Mouse (Mus musculus): ENCODE data around the gene Tnfsf10. TPM values are rescaled to one million over a fixed set of nuclear protein-coding genes. Genes with fewer than 3 reads are reported as not detected.

Tnfsf10 gene
- polyA plus RNA-seq, 1 experiment from 2014 or later: 3.0 TPM

DNA sequence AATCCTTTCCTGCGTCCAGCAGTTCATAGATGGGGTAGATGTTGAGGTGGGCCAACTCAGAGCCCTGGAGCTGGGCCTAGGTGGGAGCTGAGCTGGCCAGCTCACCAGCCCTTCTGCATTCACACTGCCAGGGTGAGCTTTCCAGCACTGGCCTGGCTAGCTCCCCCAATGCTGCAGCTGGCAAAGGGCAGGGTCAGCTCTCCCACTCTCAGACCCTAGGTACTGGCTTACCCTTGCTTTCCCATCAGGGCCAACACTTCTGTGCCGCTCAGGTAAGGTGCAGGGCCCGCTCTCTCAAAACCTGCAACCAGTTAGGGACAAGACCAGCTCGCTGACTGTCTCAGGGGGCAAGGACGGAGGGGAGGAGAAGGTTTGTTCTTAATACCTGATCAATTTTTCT, 23.9 kb downstream of the Tnfsf10 start:
- H3K4me3 ChIP-seq: no peak overlapping the region
- no peaks in the 10 kb centered on the region for H3K4me1 ChIP-seq
- H3K9me3 ChIP-seq: no peaks in the 10 kb centered on the region
- no peak for ATAC-seq (ENCODE audit: borderline replicate concordance, extremely low read depth, low FRiP score, low TSS enrichment)
- no peak overlapping the region for H3K4me2 ChIP-seq
- no peak overlapping the region for H3K9ac ChIP-seq
- WGBS: 90% methylated on average over 5 of the region's 5 CpGs
- H3K27me3 ChIP-seq: no peaks in the 10 kb centered on the region
- no peak overlapping the region for H3K27ac ChIP-seq
- no peaks in the 10 kb centered on the region for H3K36me3 ChIP-seq

DNA sequence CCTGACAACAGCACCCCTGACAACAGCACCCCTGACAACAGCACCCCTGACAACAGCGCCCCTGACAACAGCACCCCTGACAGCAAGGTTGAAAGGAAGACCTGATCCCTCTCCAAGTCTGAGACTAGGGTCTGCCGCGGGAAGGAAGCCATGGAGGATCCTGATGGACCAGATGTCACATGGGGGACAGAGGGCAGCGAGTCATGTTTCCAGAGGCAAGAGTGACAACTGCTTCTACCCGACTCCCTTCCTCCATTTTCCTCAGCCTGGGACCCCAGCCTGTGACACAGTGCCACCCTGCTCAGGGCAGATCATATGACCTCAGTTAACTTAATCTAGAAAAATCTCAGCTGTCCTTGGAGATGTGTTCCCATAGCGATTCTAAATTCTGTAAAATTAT, 25.6 kb downstream of the Tnfsf10 start:
- no peak overlapping the region for H3K9ac ChIP-seq
- H3K9me3 ChIP-seq: no peaks in the 10 kb centered on the region
- H3K4me3 ChIP-seq: no peak overlapping the region
- no peak overlapping the region for H3K4me2 ChIP-seq
- 51% methylated on average over 6 of the region's 6 CpGs for WGBS
- no peaks in the 10 kb centered on the region for H3K4me1 ChIP-seq
- H3K36me3 ChIP-seq: no peaks in the 10 kb centered on the region
- H3K27ac ChIP-seq: no peak overlapping the region
- ATAC-seq (ENCODE audit: borderline replicate concordance, extremely low read depth, low FRiP score, low TSS enrichment): no peak
- no peaks in the 10 kb centered on the region for H3K27me3 ChIP-seq

DNA sequence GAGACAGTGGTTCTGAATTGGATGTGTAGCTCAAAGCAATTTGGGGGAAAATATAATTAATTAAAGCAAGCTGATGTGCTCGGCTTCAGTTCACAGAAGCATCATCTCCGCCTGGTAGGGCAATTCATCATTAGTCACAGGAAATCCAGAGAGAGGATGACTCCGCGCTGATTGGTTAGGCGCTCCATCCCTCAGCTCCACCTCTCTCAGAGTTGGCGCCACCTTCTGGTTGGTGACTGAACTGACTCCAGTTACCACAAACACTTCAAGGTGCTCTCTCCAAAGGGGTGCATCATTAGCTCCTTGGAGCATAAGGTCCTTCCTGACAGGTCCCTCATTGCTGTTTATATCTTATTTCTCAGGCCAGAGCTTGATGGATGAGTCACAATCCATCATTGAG, 28.7 kb downstream of the Tnfsf10 start:
- H3K4me2 ChIP-seq: no peak overlapping the region
- H3K27me3 ChIP-seq: no peaks in the 10 kb centered on the region
- H3K4me1 ChIP-seq: no peaks in the 10 kb centered on the region
- no peaks in the 10 kb centered on the region for H3K36me3 ChIP-seq
- H3K4me3 ChIP-seq: no peak overlapping the region
- H3K9me3 ChIP-seq: no peaks in the 10 kb centered on the region
- H3K9ac ChIP-seq: no peak overlapping the region
- no peak overlapping the region for H3K27ac ChIP-seq
- WGBS: 50% methylated on average over 6 of the region's 6 CpGs
- ATAC-seq (ENCODE audit: borderline replicate concordance, extremely low read depth, low FRiP score, low TSS enrichment): no peak

DNA sequence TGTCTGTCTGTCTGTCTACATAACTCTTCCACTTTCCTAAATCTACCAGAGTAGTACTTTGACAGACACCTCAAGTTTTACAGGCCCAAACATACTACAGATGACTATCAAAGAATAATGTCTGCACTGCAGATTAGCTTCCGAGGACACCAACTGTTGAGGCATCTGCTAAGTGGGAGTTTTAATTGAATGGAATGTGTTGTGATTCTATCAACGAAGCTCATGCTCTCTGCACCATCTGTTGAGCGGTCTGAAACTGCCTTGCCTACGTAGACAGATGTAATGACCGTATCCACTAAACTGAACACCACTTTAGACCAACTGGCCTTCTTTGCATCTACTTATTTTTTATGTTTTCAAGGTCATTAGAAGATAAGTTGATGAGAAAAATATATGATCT, 31.6 kb downstream of the Tnfsf10 start:
- no peak for ATAC-seq (ENCODE audit: borderline replicate concordance, extremely low read depth, low FRiP score, low TSS enrichment)
- Histone ChIP-seq H3K4me1 (peaks cover 8% of the 10 kb centered on the region; the same call in 1 of the 2 replicates), H3K9me3 (no peaks in the 10 kb centered on the region), H3K4me3 (no peak overlapping the region), H3K4me2 (no peak overlapping the region), H3K36me3 (no peaks in the 10 kb centered on the region), H3K9ac (no peak overlapping the region), H3K27ac (no peak overlapping the region), H3K27me3 (no peaks in the 10 kb centered on the region)
- 76% methylated on average over 5 of the region's 5 CpGs for WGBS

DNA sequence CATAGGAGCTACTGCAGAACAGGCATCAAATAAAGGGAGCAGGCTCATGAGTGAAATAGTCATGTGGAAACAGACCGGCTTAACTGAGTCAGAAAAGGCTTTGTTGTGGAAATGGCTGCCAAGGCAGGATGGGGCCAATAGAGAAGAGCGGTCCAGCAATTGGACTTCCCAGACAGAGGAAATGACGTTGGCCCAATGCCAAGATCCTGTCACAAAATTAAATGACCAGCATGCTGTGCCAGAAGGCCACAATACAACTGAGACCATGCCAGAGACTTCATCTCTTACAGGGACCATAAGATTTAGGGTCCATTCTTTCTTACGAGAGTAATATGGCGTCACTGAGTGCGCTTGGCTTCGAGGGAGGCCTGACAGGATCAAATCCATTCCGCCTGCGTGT, 34.3 kb downstream of the Tnfsf10 start:
- ATAC-seq (ENCODE audit: borderline replicate concordance, extremely low read depth, low FRiP score, low TSS enrichment): peak; percentile 89
- Histone ChIP-seq H3K4me2 (no peak overlapping the region), H3K36me3 (no peaks in the 10 kb centered on the region), H3K4me3 (no peak overlapping the region), H3K9ac (no peak overlapping the region), H3K4me1 (peaks cover 8% of the 10 kb centered on the region; the same call in 1 of the 2 replicates), H3K9me3 (no peaks in the 10 kb centered on the region), H3K27ac (no peak overlapping the region), H3K27me3 (no peaks in the 10 kb centered on the region)
- 36% methylated on average over 9 of the region's 9 CpGs for WGBS

DNA sequence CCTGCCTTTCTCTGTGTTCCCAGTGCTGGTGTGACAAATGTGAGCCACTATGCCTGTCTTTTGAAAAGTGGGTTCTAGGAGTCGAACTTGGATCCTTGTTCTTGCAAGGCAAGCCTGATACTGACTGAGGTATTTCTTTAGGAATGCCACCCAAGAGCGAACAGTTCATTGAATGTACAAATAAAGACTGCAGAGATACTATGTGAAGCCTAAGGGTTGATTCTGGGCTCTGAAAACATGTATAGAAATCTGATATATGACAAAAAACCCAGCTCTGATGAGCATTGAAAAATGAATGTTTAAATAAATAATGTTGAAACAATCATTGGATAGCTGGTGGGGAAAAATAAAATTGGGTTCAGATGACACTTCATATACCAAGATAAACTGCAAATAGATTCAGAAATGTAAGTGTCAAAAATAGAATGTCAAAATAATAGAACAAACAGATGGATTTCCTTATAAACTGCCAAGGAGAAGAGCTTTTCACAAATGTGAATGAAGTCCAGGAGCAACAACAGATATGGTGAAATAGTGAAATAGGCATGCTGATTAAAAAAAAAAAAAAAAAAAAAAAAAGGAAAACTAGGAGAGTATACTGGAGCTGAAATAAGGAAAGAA, 42.4 kb downstream of the Tnfsf10 start:
- Histone ChIP-seq H3K9me3 (no peaks in the 10 kb centered on the region), H3K36me3 (no peaks in the 10 kb centered on the region), H3K27me3 (no peaks in the 10 kb centered on the region), H3K27ac (no peak overlapping the region), H3K9ac (no peak overlapping the region), H3K4me1 (no peaks in the 10 kb centered on the region), H3K4me3 (no peak overlapping the region), H3K4me2 (no peak overlapping the region)
- WGBS: 47% methylated on average over 2 of the region's 2 CpGs
- ATAC-seq (ENCODE audit: borderline replicate concordance, extremely low read depth, low FRiP score, low TSS enrichment): peak; percentile 55; the same call in 1 of the 2 replicates

DNA sequence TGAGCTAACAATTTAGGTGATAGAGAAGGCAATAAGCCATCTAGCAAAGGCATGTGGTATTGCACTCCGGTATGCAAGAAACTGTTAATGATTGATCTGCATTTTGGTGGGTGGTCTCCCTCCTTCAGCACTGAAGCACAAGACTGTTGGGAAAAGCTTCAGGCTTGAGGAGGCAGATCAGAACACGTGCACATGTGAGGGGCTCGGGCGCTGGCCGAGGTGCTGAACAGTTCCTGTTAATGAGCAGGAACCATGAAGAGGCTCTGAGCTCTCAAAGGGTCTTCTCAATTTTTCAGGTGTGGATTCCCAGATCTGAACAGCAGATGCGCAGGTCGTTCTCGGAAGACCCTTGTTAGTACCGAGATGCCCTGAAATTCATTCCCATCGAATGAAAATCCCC, 53.3 kb downstream of the Tnfsf10 start:
- WGBS: 7% methylated on average over 10 of the region's 10 CpGs
- no peak overlapping the region for H3K4me3 ChIP-seq
- H3K36me3 ChIP-seq: no peaks in the 10 kb centered on the region
- peaks cover 57% of the 10 kb centered on the region for H3K27me3 ChIP-seq
- peaks cover 7% of the 10 kb centered on the region; the same call in 1 of the 2 replicates for H3K4me1 ChIP-seq
- H3K27ac ChIP-seq: no peak overlapping the region
- H3K9me3 ChIP-seq: no peaks in the 10 kb centered on the region
- no peak overlapping the region for H3K4me2 ChIP-seq
- ATAC-seq (ENCODE audit: borderline replicate concordance, extremely low read depth, low FRiP score, low TSS enrichment): no peak
- H3K9ac ChIP-seq: no peak overlapping the region

DNA sequence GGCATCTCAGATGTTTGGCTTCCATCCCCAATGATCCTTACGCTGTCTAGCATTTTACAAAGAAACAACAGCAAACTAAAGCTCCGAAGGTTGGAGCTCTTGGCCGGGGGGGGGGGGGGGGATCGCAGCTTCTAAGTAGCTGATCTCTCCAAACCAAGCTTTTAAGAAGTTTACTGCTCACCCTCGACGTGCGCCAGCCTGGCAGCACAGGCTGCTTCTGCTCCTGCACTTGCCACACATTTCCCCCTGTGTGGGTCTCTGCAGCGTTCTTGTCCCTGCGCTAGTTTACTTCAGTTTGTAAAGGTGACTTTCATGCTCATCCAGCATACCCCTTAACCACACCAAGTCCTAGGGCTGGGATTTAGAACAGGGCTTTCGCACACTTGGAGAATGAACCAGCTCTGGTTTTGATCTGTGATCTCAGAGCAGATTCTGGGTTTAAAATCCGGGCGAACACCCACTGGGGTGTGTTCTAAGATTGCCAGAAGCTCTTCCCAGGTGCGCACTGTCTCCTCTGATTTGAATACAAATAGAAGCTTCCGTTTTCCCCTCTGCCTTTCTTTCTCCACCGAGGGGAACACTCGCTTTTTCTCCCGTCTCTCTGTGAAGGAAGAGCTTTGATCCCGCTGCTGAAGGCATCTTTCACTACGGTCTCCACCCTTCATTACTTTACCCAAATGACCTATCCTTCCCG, 53.9 kb downstream of the Tnfsf10 start:
- Histone ChIP-seq H3K9ac (no peak overlapping the region), H3K27me3 (peaks cover 59% of the 10 kb centered on the region), H3K4me1 (peaks cover 7% of the 10 kb centered on the region; the same call in 1 of the 2 replicates), H3K9me3 (no peaks in the 10 kb centered on the region), H3K4me2 (peak overlapping the region; percentile 40; the same call in 1 of the 2 replicates), H3K4me3 (no peak overlapping the region), H3K36me3 (no peaks in the 10 kb centered on the region), H3K27ac (no peak overlapping the region)
- ATAC-seq (ENCODE audit: borderline replicate concordance, extremely low read depth, low FRiP score, low TSS enrichment): no peak
- 6% methylated on average over 20 of the region's 20 CpGs for WGBS

DNA sequence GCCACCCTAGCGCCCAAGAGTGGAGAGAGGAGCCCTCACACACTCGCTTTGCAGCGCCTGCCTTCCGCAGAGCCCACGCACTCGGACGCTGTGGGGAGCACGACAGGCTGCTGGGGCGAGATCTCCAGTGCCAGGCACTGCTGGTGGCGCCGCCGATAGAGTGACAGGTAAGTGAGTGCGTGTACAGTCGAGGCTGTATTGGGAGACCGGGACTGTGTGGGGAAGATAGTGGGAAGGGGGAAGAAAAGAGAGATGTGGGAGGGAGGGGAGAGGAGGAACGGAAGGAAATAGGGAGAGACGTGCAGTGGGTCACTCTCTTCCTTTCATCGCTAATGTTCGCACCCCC, 54.4 kb downstream of the Tnfsf10 start, which contains the start of gene Ghsr:
Ghsr (plus strand) TSS at position 76 of the 346 bp plus-strand sequence.
- Histone ChIP-seq H3K36me3 (no peaks in the 10 kb centered on the region), H3K27ac (no peak within 1 kb of the TSS), H3K4me3 (peak within 1 kb of the TSS; percentile 8; the same call in 1 of the 2 replicates), H3K27me3 (peaks cover 59% of the 10 kb centered on the region), H3K4me2 (peak within 1 kb of the TSS; percentile 40), H3K9me3 (no peaks in the 10 kb centered on the region), H3K4me1 (peaks cover 7% of the 10 kb centered on the region; the same call in 1 of the 2 replicates), H3K9ac (no peak within 1 kb of the TSS)
- ATAC-seq (ENCODE audit: borderline replicate concordance, extremely low read depth, low FRiP score, low TSS enrichment): no peak
- 1% methylated on average over 19 of the region's 19 CpGs for WGBS

DNA sequence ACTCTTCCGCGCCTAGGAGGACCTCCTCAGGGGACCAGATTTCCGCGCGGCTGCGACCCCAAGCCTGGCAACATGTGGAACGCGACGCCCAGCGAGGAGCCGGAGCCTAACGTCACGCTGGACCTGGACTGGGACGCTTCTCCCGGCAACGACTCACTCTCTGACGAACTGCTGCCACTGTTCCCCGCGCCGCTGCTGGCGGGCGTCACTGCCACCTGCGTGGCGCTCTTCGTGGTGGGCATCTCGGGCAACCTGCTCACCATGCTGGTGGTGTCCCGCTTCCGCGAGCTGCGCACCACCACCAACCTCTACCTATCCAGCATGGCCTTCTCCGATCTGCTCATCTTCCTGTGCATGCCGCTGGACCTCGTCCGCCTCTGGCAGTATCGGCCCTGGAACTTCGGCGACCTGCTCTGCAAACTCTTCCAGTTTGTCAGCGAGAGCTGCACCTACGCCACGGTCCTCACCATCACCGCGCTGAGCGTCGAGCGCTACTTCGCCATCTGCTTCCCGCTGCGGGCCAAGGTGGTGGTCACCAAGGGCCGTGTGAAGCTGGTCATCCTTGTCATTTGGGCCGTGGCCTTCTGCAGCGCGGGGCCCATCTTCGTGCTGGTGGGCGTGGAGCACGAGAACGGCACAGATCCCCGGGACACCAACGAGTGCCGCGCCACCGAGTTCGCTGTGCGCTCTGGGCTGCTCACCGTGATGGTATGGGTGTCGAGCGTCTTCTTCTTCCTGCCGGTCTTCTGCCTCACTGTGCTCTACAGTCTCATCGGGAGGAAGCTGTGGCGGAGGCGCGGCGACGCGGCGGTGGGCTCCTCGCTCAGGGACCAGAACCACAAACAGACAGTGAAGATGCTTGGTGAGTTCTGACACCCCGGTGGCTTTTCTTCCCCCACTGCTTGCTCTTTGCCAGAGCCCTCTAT, 55.2 kb downstream of the Tnfsf10 start:
- no peak overlapping the region for H3K27ac ChIP-seq
- no peaks in the 10 kb centered on the region for H3K36me3 ChIP-seq
- H3K27me3 ChIP-seq: peaks cover 59% of the 10 kb centered on the region
- under 1% methylated on average over 74 of the region's 77 CpGs for WGBS
- H3K4me3 ChIP-seq: peak overlapping the region; percentile 8; the same call in 1 of the 2 replicates
- ATAC-seq (ENCODE audit: borderline replicate concordance, extremely low read depth, low FRiP score, low TSS enrichment): no peak
- H3K4me2 ChIP-seq: peak overlapping the region; percentile 40
- no peaks in the 10 kb centered on the region for H3K9me3 ChIP-seq
- peaks cover 7% of the 10 kb centered on the region; the same call in 1 of the 2 replicates for H3K4me1 ChIP-seq
- H3K9ac ChIP-seq: no peak overlapping the region

DNA sequence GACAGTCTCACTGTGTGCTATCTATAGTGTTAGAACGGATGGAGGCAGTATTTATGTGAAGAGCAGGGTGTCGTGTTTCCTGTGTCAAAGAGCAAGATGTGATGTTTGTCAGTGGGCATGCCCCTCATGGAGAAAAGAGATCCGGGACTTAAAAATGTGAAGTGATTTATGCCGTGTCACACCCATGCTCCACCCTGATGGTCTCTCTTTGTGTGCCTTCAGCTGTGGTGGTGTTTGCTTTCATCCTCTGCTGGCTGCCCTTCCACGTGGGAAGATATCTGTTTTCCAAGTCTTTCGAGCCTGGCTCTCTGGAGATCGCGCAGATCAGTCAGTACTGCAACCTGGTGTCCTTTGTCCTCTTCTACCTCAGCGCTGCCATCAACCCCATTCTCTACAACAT, 57.6 kb downstream of the Tnfsf10 start:
- Histone ChIP-seq H3K4me3 (no peak overlapping the region), H3K9ac (no peak overlapping the region), H3K27me3 (peaks cover 54% of the 10 kb centered on the region), H3K9me3 (no peaks in the 10 kb centered on the region), H3K4me2 (no peak overlapping the region), H3K36me3 (no peaks in the 10 kb centered on the region), H3K27ac (no peak overlapping the region), H3K4me1 (peaks cover 7% of the 10 kb centered on the region; the same call in 1 of the 2 replicates)
- WGBS: 39% methylated on average over 9 of the region's 9 CpGs
- ATAC-seq (ENCODE audit: borderline replicate concordance, extremely low read depth, low FRiP score, low TSS enrichment): no peak

Measured in lung, embryonic 15.5 days (tissue).